Mouse (Mus musculus) liver, embryonic 11.5 days (tissue): ENCODE results near the gene Vps13d. TPM values are rescaled to one million over a fixed set of nuclear protein-coding genes. Genes with fewer than 3 reads are reported as not detected.

Source experiments
- ATAC-seq: fragments of 200-750 bp; cut with Nextera tagmentation; replicated peaks from 2 replicates; pipeline ENCODE4 v1.8.0; 2017; ENCODE audit warnings: moderate number of reproducible peaks, mild to moderate bottlenecking, moderate TSS enrichment, moderate library complexity; ENCODE audit not compliant: low FRiP score
- DNase-seq: peaks from one replicate; pipeline ENCODE4 v3.0.0-alpha.2; 2017; ENCODE audit warnings: low spot score
- H3K27ac ChIP-seq: fragments of 300-500 bp; sonication (generic); 2 replicates; pipeline ENCODE4 v1.5.1; 2014; ENCODE audit warnings: mild to moderate bottlenecking, low read depth, low read length, control low read depth
- H3K27me3 ChIP-seq: fragments of 300-500 bp; sonication (generic); replicated peaks from 2 replicates; pipeline ENCODE4 v1.6.1; 2014; ENCODE audit warnings: low read length, mixed read lengths; ENCODE audit not compliant: control insufficient read depth, insufficient read depth
- H3K36me3 ChIP-seq: fragments of 300-500 bp; sonication (generic); 2 replicates; pipeline ENCODE4 v1.6.1; 2014; ENCODE audit warnings: mild to moderate bottlenecking, low read length, moderate library complexity, mixed read lengths; ENCODE audit not compliant: control insufficient read depth, insufficient read depth
- H3K4me1 ChIP-seq: fragments of 300-500 bp; sonication (generic); replicated peaks from 2 replicates; pipeline ENCODE4 v1.6.1; 2014; ENCODE audit warnings: low read length, mixed read lengths; ENCODE audit not compliant: control insufficient read depth, insufficient read depth
- H3K4me2 ChIP-seq: fragments of 300-500 bp; sonication (generic); 2 replicates; pipeline ENCODE4 v1.6.1; 2014; ENCODE audit warnings: mild to moderate bottlenecking, control low read depth, moderate library complexity
- H3K4me3 ChIP-seq: fragments of 300-500 bp; sonication (generic); 2 replicates; pipeline ENCODE4 v1.5.1; 2014; ENCODE audit warnings: low read depth, low read length, control low read depth
- H3K9ac ChIP-seq: fragments of 300-500 bp; sonication (generic); 2 replicates; pipeline ENCODE4 v1.6.1; 2014; ENCODE audit warnings: low read depth, low read length, control low read depth
- H3K9me3 ChIP-seq: fragments of 300-500 bp; sonication (generic); 2 replicates; pipeline ENCODE4 v1.6.1; 2016; ENCODE audit warnings: low read length, inconsistent platforms, mixed read lengths; ENCODE audit not compliant: control insufficient read depth
- WGBS: fragments of 180-500 bp; shearing (Covaris S2); extraction: QIAGEN DNeasy Blood & Tissue Kit; methylation state at CpG from one replicate; pipeline ENCODE4 v1.1.7; 2014; 5-methylcytosine and 5-hydroxymethylcytosine counted together
- polyA plus RNA-seq: library from polyadenylated mRNA; unstranded; fragments of >200 nt; fragmentation: Nextera tagmentation; extraction: Ambion mirVana; gene quantifications from 2 replicates; pipeline ENCODE4 v1.2.1, GENCODE M21; 2014

Gene Vps13d
- polyA plus RNA-seq, 1 experiment from 2014 or later, result 11.7 TPM

- Histone ChIP-seq H3K4me1 (no peaks in the 10 kb centered on the region), H3K27me3 (no peaks in the 10 kb centered on the region), H3K36me3 (peaks cover 13% of the 10 kb centered on the region), H3K4me2 (no peak overlapping the region), H3K4me3 (no peak overlapping the region), H3K27ac (no peak overlapping the region), H3K9ac (no peak overlapping the region), H3K9me3 (no peaks in the 10 kb centered on the region)
- WGBS, result 62% methylated on average over 5 of the region's 5 CpGs
- DNase-seq, result no peak
- peak; percentile 58 for ATAC-seq
These were observed 47.5 kb downstream of the Vps13d start for GRCm38 (mm10) chr4:145147006-145147961.

GRCm38 (mm10) chr4:145143533-145143932 lies 51.3 kb downstream of the Vps13d start:
- Histone ChIP-seq H3K4me1 (no peaks in the 10 kb centered on the region), H3K27me3 (no peaks in the 10 kb centered on the region), H3K9me3 (no peaks in the 10 kb centered on the region), H3K36me3 (peaks cover 22% of the 10 kb centered on the region), H3K4me2 (no peak overlapping the region), H3K27ac (no peak overlapping the region), H3K9ac (no peak overlapping the region), H3K4me3 (no peak overlapping the region)
- no peak for ATAC-seq
- DNase-seq, result no peak
- WGBS, result 69% methylated on average over 5 of the region's 5 CpGs

GRCm38 (mm10) chr4:145136705-145137104 lies 58.1 kb downstream of the Vps13d start:
- WGBS, result 94% methylated on average over 1 of the region's 1 CpGs
- Histone ChIP-seq H3K4me3 (no peak overlapping the region), H3K9me3 (no peaks in the 10 kb centered on the region), H3K4me2 (no peak overlapping the region), H3K9ac (no peak overlapping the region), H3K36me3 (peaks cover 27% of the 10 kb centered on the region), H3K27ac (no peak overlapping the region), H3K4me1 (no peaks in the 10 kb centered on the region), H3K27me3 (no peaks in the 10 kb centered on the region)
- no peak for ATAC-seq
- no peak for DNase-seq

GRCm38 (mm10) chr4:145135473-145135872 lies 59.3 kb downstream of the Vps13d start:
- Histone ChIP-seq H3K9me3 (no peaks in the 10 kb centered on the region), H3K4me2 (no peak overlapping the region), H3K36me3 (peaks cover 24% of the 10 kb centered on the region), H3K27me3 (no peaks in the 10 kb centered on the region), H3K27ac (no peak overlapping the region), H3K4me3 (no peak overlapping the region), H3K9ac (no peak overlapping the region), H3K4me1 (no peaks in the 10 kb centered on the region)
- ATAC-seq, result no peak
- WGBS, result 82% methylated on average over 4 of the region's 4 CpGs
- no peak for DNase-seq

- H3K27ac ChIP-seq, result no peak overlapping the region
- H3K36me3 ChIP-seq, result peaks cover 27% of the 10 kb centered on the region
- no peak overlapping the region for H3K9ac ChIP-seq
- no peaks in the 10 kb centered on the region for H3K4me1 ChIP-seq
- no peak overlapping the region for H3K4me2 ChIP-seq
- no peak overlapping the region for H3K4me3 ChIP-seq
- no peaks in the 10 kb centered on the region for H3K27me3 ChIP-seq
- no peaks in the 10 kb centered on the region for H3K9me3 ChIP-seq
- DNase-seq, result no peak
- 81% methylated on average over 1 of the region's 1 CpGs for WGBS
- ATAC-seq, result no peak
These were observed 64.0 kb downstream of the Vps13d start for GRCm38 (mm10) chr4:145130772-145131171.

GRCm38 (mm10) chr4:145129956-145130548 lies 64.8 kb downstream of the Vps13d start:
- no peak for DNase-seq
- H3K27ac ChIP-seq, result no peak overlapping the region

GRCm38 (mm10) chr4:145125463-145126220 lies 69.2 kb downstream of the Vps13d start:
- H3K9me3 ChIP-seq, result no peaks in the 10 kb centered on the region
- no peaks in the 10 kb centered on the region for H3K4me1 ChIP-seq
- H3K9ac ChIP-seq, result no peak overlapping the region
- no peaks in the 10 kb centered on the region for H3K27me3 ChIP-seq
- ATAC-seq (no peak), DNase-seq (no peak)
- no peak overlapping the region for H3K27ac ChIP-seq
- H3K4me2 ChIP-seq, result no peak overlapping the region
- H3K36me3 ChIP-seq, result peaks cover 15% of the 10 kb centered on the region
- no peak overlapping the region for H3K4me3 ChIP-seq
- WGBS, result 89% methylated on average over 4 of the region's 4 CpGs

More at GRCm38 (mm10) chr4:145129956-145130548, 64.8 kb downstream of the Vps13d start:
- no peaks in the 10 kb centered on the region for H3K27me3 ChIP-seq
- no peaks in the 10 kb centered on the region for H3K4me1 ChIP-seq
- H3K9ac ChIP-seq, result no peak overlapping the region
- H3K4me2 ChIP-seq, result no peak overlapping the region
- H3K9me3 ChIP-seq, result no peaks in the 10 kb centered on the region
- peaks cover 29% of the 10 kb centered on the region for H3K36me3 ChIP-seq
- no peak overlapping the region for H3K4me3 ChIP-seq
- no peak for ATAC-seq

GRCm38 (mm10) chr4:145124419-145124818 lies 70.4 kb downstream of the Vps13d start:
- no peak overlapping the region for H3K27ac ChIP-seq
- H3K27me3 ChIP-seq, result no peaks in the 10 kb centered on the region
- no peak for ATAC-seq

More at GRCm38 (mm10) chr4:145124419-145124818, 70.4 kb downstream of the Vps13d start:
- no peak overlapping the region for H3K4me2 ChIP-seq
- H3K4me1 ChIP-seq, result no peaks in the 10 kb centered on the region
- H3K9me3 ChIP-seq, result no peaks in the 10 kb centered on the region
- peaks cover 14% of the 10 kb centered on the region for H3K36me3 ChIP-seq
- DNase-seq, result no peak
- no peak overlapping the region for H3K9ac ChIP-seq
- no peak overlapping the region for H3K4me3 ChIP-seq
- 88% methylated on average over 4 of the region's 4 CpGs for WGBS
